Mouse (Mus musculus): ENCODE measurements around the gene Ntn1. TPM values are rescaled to one million over a fixed set of nuclear protein-coding genes. Genes with fewer than 3 reads are reported as not detected.

The Ntn1 gene
- 14.9 and 15.7 TPM in 2 replicates for polyA plus RNA-seq (2014; fragmentation: Nextera tagmentation; extraction: Ambion mirVana)

GRCm38 (mm10) chr11:68400727-68401219 is at the start of gene Ntn1:
Gene Ntn1 (minus strand): TSS chr11:68400823.
- no peak for ATAC-seq (ENCODE audit: low read depth)
- Histone ChIP-seq H3K27ac (ENCODE audit: low read depth, low read length) (peak within 1 kb of the TSS; percentile 58), H3K9ac (replicated peaks; ENCODE audit: low read depth, low read length) (peak within 1 kb of the TSS; percentile 48), H3K4me3 (ENCODE audit: low read depth, low read length) (peak within 1 kb of the TSS; percentile 49), H3K27me3 (ENCODE audit: control insufficient read depth, insufficient read depth, low read length) (peaks cover 14% of the 10 kb centered on the region), H3K9me3 (ENCODE audit: control insufficient read depth, low read length) (no peaks in the 10 kb centered on the region), H3K4me1 (ENCODE audit: control insufficient read depth, insufficient read depth, low read length) (peaks cover 4% of the 10 kb centered on the region), H3K4me2 (ENCODE audit: low read depth, low read length) (peak within 1 kb of the TSS; percentile 84), H3K36me3 (ENCODE audit: control insufficient read depth, insufficient read depth, low read length) (no peaks in the 10 kb centered on the region)
- WGBS = 5% methylated on average over 11 of the region's 11 CpGs

DNA sequence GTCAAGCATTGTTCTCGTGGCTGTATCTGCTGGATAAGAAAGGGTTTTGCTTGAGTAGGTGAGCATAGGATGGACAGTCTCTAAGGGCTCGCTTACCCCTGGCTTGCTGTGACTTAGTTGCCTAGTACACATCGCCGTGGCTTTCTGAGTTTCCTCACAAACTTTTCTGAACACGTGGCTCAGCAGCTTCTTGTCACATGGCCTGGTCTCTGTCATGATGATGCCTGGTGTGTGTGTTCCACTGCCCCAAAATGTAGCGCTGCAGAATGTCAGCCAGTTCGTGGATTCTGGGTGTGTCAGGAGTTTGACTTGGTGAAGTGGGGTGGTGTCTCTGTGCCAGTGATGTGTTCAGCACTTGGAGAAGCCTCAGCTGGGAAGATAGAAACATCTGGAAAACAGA is 47.7 kb upstream of the Ntn1 start:
- ATAC-seq (ENCODE audit: low read depth) = no peak
- WGBS = 84% methylated on average over 7 of the region's 7 CpGs
- Histone ChIP-seq H3K9me3 (ENCODE audit: control insufficient read depth, low read length) (no peaks in the 10 kb centered on the region), H3K9ac (replicated peaks; ENCODE audit: low read depth, low read length) (no peak overlapping the region), H3K36me3 (ENCODE audit: control insufficient read depth, insufficient read depth, low read length) (no peaks in the 10 kb centered on the region), H3K27me3 (ENCODE audit: control insufficient read depth, insufficient read depth, low read length) (no peaks in the 10 kb centered on the region), H3K4me2 (ENCODE audit: low read depth, low read length) (no peak overlapping the region), H3K4me1 (ENCODE audit: control insufficient read depth, insufficient read depth, low read length) (peaks cover 4% of the 10 kb centered on the region; the same call in 1 of the 2 replicates), H3K4me3 (ENCODE audit: low read depth, low read length) (no peak overlapping the region), H3K27ac (ENCODE audit: low read depth, low read length) (no peak overlapping the region)

DNA sequence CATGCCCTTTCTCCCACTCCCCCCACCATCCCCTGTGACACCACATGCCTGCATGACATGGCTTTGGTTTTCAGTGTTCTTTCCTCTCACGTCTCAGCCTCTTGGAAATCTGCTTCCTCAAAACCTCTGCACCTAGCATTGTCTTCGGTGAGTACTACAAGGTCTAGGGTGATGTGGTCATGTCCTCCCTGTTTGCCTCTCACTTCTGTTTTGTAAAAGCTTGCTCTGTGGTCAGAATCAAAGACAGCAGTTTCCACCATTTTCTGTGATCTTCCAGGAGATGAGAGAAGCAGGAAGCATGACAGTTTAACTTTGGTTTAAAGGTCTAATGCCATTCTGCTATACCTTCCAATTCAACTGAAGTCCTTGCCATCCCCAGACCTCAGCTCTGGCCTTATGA is 46.6 kb upstream of the Ntn1 start:
- 96% methylated on average over 2 of the region's 2 CpGs for WGBS
- no peaks in the 10 kb centered on the region for H3K27me3 ChIP-seq (ENCODE audit: control insufficient read depth, insufficient read depth, low read length)
- H3K4me2 ChIP-seq (ENCODE audit: low read depth, low read length) = no peak overlapping the region
- peaks cover 4% of the 10 kb centered on the region; the same call in 1 of the 2 replicates for H3K4me1 ChIP-seq (ENCODE audit: control insufficient read depth, insufficient read depth, low read length)
- H3K9me3 ChIP-seq (ENCODE audit: control insufficient read depth, low read length) = no peaks in the 10 kb centered on the region
- no peak overlapping the region for H3K4me3 ChIP-seq (ENCODE audit: low read depth, low read length)
- H3K27ac ChIP-seq (ENCODE audit: low read depth, low read length) = no peak overlapping the region
- no peak overlapping the region for H3K9ac ChIP-seq (replicated peaks; ENCODE audit: low read depth, low read length)
- H3K36me3 ChIP-seq (ENCODE audit: control insufficient read depth, insufficient read depth, low read length) = no peaks in the 10 kb centered on the region
- ATAC-seq (ENCODE audit: low read depth) = no peak

- Histone ChIP-seq H3K4me2 (ENCODE audit: low read depth, low read length) (no peak overlapping the region), H3K27me3 (ENCODE audit: control insufficient read depth, insufficient read depth, low read length) (no peaks in the 10 kb centered on the region), H3K9ac (replicated peaks; ENCODE audit: low read depth, low read length) (no peak overlapping the region), H3K36me3 (ENCODE audit: control insufficient read depth, insufficient read depth, low read length) (no peaks in the 10 kb centered on the region), H3K4me1 (ENCODE audit: control insufficient read depth, insufficient read depth, low read length) (peaks cover 4% of the 10 kb centered on the region; the same call in 1 of the 2 replicates), H3K27ac (ENCODE audit: low read depth, low read length) (no peak overlapping the region), H3K9me3 (ENCODE audit: control insufficient read depth, low read length) (no peaks in the 10 kb centered on the region), H3K4me3 (ENCODE audit: low read depth, low read length) (no peak overlapping the region)
- ATAC-seq (ENCODE audit: low read depth) = no peak
- WGBS = 90% methylated on average over 4 of the region's 4 CpGs
Observed at GRCm38 (mm10) chr11:68446547-68446946, 45.9 kb upstream of the Ntn1 start.

GRCm38 (mm10) chr11:68445901-68446300 is 45.3 kb upstream of the Ntn1 start:
- H3K4me2 ChIP-seq (ENCODE audit: low read depth, low read length) = no peak overlapping the region
- 91% methylated on average over 4 of the region's 4 CpGs for WGBS
- peaks cover 3% of the 10 kb centered on the region; the same call in 1 of the 2 replicates for H3K4me1 ChIP-seq (ENCODE audit: control insufficient read depth, insufficient read depth, low read length)
- no peak overlapping the region for H3K27ac ChIP-seq (ENCODE audit: low read depth, low read length)
- no peak for ATAC-seq (ENCODE audit: low read depth)
- no peaks in the 10 kb centered on the region for H3K36me3 ChIP-seq (ENCODE audit: control insufficient read depth, insufficient read depth, low read length)
- H3K9me3 ChIP-seq (ENCODE audit: control insufficient read depth, low read length) = no peaks in the 10 kb centered on the region
- no peak overlapping the region for H3K9ac ChIP-seq (replicated peaks; ENCODE audit: low read depth, low read length)
- no peak overlapping the region for H3K4me3 ChIP-seq (ENCODE audit: low read depth, low read length)
- H3K27me3 ChIP-seq (ENCODE audit: control insufficient read depth, insufficient read depth, low read length) = no peaks in the 10 kb centered on the region

GRCm38 (mm10) chr11:68442983-68443638 is 42.5 kb upstream of the Ntn1 start:
- Histone ChIP-seq H3K9ac (replicated peaks; ENCODE audit: low read depth, low read length) (no peak overlapping the region), H3K4me3 (ENCODE audit: low read depth, low read length) (no peak overlapping the region), H3K4me1 (ENCODE audit: control insufficient read depth, insufficient read depth, low read length) (no peaks in the 10 kb centered on the region), H3K27me3 (ENCODE audit: control insufficient read depth, insufficient read depth, low read length) (no peaks in the 10 kb centered on the region), H3K36me3 (ENCODE audit: control insufficient read depth, insufficient read depth, low read length) (no peaks in the 10 kb centered on the region), H3K4me2 (ENCODE audit: low read depth, low read length) (no peak overlapping the region), H3K9me3 (ENCODE audit: control insufficient read depth, low read length) (no peaks in the 10 kb centered on the region), H3K27ac (ENCODE audit: low read depth, low read length) (no peak overlapping the region)
- no peak for ATAC-seq (ENCODE audit: low read depth)
- WGBS = 84% methylated on average over 12 of the region's 12 CpGs

GRCm38 (mm10) chr11:68442346-68442745 is 41.7 kb upstream of the Ntn1 start:
- Histone ChIP-seq H3K27ac (ENCODE audit: low read depth, low read length) (no peak overlapping the region), H3K9me3 (ENCODE audit: control insufficient read depth, low read length) (no peaks in the 10 kb centered on the region), H3K9ac (replicated peaks; ENCODE audit: low read depth, low read length) (no peak overlapping the region), H3K4me3 (ENCODE audit: low read depth, low read length) (no peak overlapping the region), H3K36me3 (ENCODE audit: control insufficient read depth, insufficient read depth, low read length) (no peaks in the 10 kb centered on the region), H3K27me3 (ENCODE audit: control insufficient read depth, insufficient read depth, low read length) (no peaks in the 10 kb centered on the region), H3K4me1 (ENCODE audit: control insufficient read depth, insufficient read depth, low read length) (no peaks in the 10 kb centered on the region), H3K4me2 (ENCODE audit: low read depth, low read length) (no peak overlapping the region)
- 85% methylated on average over 8 of the region's 8 CpGs for WGBS
- ATAC-seq (ENCODE audit: low read depth) = no peak

GRCm38 (mm10) chr11:68440965-68441364 is 40.3 kb upstream of the Ntn1 start:
- ATAC-seq (ENCODE audit: low read depth) = no peak
- H3K9me3 ChIP-seq (ENCODE audit: control insufficient read depth, low read length) = no peaks in the 10 kb centered on the region
- whole genome bisulfite sequencing = 84% methylated on average over 5 of the region's 5 CpGs
- no peak overlapping the region for H3K4me2 ChIP-seq (ENCODE audit: low read depth, low read length)
- H3K27ac ChIP-seq (ENCODE audit: low read depth, low read length) = no peak overlapping the region
- H3K36me3 ChIP-seq (ENCODE audit: control insufficient read depth, insufficient read depth, low read length) = no peaks in the 10 kb centered on the region
- H3K27me3 ChIP-seq (ENCODE audit: control insufficient read depth, insufficient read depth, low read length) = no peaks in the 10 kb centered on the region
- H3K9ac ChIP-seq (replicated peaks; ENCODE audit: low read depth, low read length) = no peak overlapping the region
- no peak overlapping the region for H3K4me3 ChIP-seq (ENCODE audit: low read depth, low read length)
- no peaks in the 10 kb centered on the region for H3K4me1 ChIP-seq (ENCODE audit: control insufficient read depth, insufficient read depth, low read length)

DNA sequence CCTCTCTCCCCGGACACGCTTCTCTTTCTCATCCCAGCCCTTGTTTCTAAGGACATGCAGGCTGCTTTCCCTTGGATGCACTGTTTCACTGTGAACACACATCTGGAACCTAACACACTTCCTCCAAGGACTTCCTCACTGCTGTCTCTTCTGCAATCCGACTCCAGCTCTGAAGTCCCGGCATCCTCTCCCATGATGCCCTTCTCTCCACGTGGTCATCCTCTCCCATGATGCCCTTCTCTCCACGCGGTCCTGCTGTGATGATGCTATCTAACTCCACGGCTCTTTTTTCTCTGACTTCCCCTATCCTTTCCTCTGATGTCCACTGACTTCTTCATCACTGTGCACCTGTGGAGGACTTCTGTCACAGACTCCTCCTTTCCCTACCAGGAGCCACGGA is 39.5 kb upstream of the Ntn1 start:
- H3K36me3 ChIP-seq (ENCODE audit: control insufficient read depth, insufficient read depth, low read length) = no peaks in the 10 kb centered on the region
- H3K4me3 ChIP-seq (ENCODE audit: low read depth, low read length) = no peak overlapping the region
- no peaks in the 10 kb centered on the region for H3K27me3 ChIP-seq (ENCODE audit: control insufficient read depth, insufficient read depth, low read length)
- no peak for ATAC-seq (ENCODE audit: low read depth)
- no peaks in the 10 kb centered on the region for H3K4me1 ChIP-seq (ENCODE audit: control insufficient read depth, insufficient read depth, low read length)
- H3K4me2 ChIP-seq (ENCODE audit: low read depth, low read length) = no peak overlapping the region
- H3K9me3 ChIP-seq (ENCODE audit: control insufficient read depth, low read length) = no peaks in the 10 kb centered on the region
- WGBS = 84% methylated on average over 9 of the region's 9 CpGs
- H3K27ac ChIP-seq (ENCODE audit: low read depth, low read length) = no peak overlapping the region
- H3K9ac ChIP-seq (replicated peaks; ENCODE audit: low read depth, low read length) = no peak overlapping the region
